ENCODE assay signal across 12 mouse cellular contexts in the genomic region with DNA sequence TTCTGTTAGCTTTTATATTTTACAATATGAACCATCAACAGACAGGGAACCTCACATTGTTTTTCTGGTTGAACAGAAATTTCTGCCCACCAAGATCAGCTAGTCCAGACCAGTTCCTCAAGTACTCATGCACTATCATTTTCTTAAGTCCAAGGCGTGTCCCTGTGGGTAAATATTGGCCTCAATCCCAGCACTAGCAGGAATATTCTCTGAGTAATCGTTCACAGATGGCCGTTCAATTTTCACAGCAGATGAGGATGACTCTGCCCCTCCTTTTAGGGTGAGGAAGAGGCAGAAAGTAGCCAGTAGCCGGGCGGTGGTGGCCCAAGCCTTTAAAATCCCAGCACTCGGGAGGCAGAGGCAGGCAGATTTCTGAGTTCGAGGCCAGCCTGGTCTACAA. TPM values are rescaled to one million over a fixed set of nuclear protein-coding genes. Genes with fewer than 3 reads are reported as not detected.
DNase-seq lines count a peak whose midpoint lies in the region; ATAC-seq lines count a peak whose summit lies in the region.
"Had no signal": no experiment of that assay in that cellular context is flagged by ENCODE, and none has a peak within 500 bp of the region (broad histone marks: within the 10 kb centered on the region; RNA-seq: fewer than 3 reads in every experiment).

No protein-coding gene starts in this region.

- DNase-seq in embryonic facial prominence, embryonic 10.5 days (ENCODE audit: low spot score): no peak
- peak; percentile 46 for DNase-seq in urinary bladder, postnatal 14 days (ENCODE audit: low spot score)
- DNase-seq in urinary bladder, postnatal 4 days (ENCODE audit: low spot score in 2 of 2): no peak
- DNase-seq in layer of hippocampus, adult 9-11 months: no peak
- no peak for DNase-seq in layer of hippocampus, postnatal 36 days
- DNase-seq: adrenal gland, adult 2 months; right cerebral cortex, postnatal 14 days had no signal

- H3K9ac ChIP-seq in embryonic facial prominence, embryonic 13.5 days: no peak overlapping the region
- no peak overlapping the region for H3K9ac ChIP-seq in intestine, embryonic 16.5 days (ENCODE audit: low read depth, low read length)
- H3K9ac ChIP-seq in stomach, embryonic 16.5 days (ENCODE audit: low read length): peak overlapping the region; percentile 21; the same call in 1 of the 2 replicates

- no peak overlapping the region for H3K4me3 ChIP-seq in embryonic facial prominence, embryonic 13.5 days
- H3K4me3 ChIP-seq in embryonic facial prominence, embryonic 10.5 days: no peak overlapping the region
- no peak overlapping the region for H3K4me3 ChIP-seq in intestine, embryonic 16.5 days (ENCODE audit: low read length)
- peak overlapping the region; percentile 16; the same call in 1 of the 2 replicates for H3K4me3 ChIP-seq in stomach, embryonic 16.5 days (replicated peaks; ENCODE audit: low read length)

- H3K4me1 ChIP-seq in embryonic facial prominence, embryonic 13.5 days: peaks cover 18% of the 10 kb centered on the region
- H3K4me1 ChIP-seq in embryonic facial prominence, embryonic 10.5 days: peaks cover 15% of the 10 kb centered on the region
- H3K4me1 ChIP-seq in intestine, embryonic 16.5 days (ENCODE audit: control insufficient read depth, insufficient read depth, low read length): peaks cover 10% of the 10 kb centered on the region
- H3K4me1 ChIP-seq in stomach, embryonic 16.5 days (ENCODE audit: control insufficient read depth, insufficient read depth, low read length): peaks cover 4% of the 10 kb centered on the region; the same call in 1 of the 2 replicates

- ATAC-seq in embryonic facial prominence, embryonic 13.5 days (ENCODE audit: insufficient number of reproducible peaks, insufficient read depth, low FRiP score, low TSS enrichment, low read depth): no peak
- no peak for ATAC-seq in intestine, embryonic 16.5 days
- ATAC-seq in stomach, embryonic 16.5 days (ENCODE audit: insufficient read depth, low FRiP score): no peak
- ATAC-seq: inflammation-experienced regulatory T-cells, adult 6 months had no signal

- peaks cover 13% of the 10 kb centered on the region for H3K36me3 ChIP-seq in embryonic facial prominence, embryonic 13.5 days
- peaks cover 21% of the 10 kb centered on the region for H3K36me3 ChIP-seq in embryonic facial prominence, embryonic 10.5 days (replicated peaks)
- H3K36me3 ChIP-seq in intestine, embryonic 16.5 days (ENCODE audit: control insufficient read depth, insufficient read depth, low read length): 0 out of 2 replicates have a peak, but pooled peaks cover 2% of the 10 kb centered on the region
- H3K36me3 ChIP-seq in stomach, embryonic 16.5 days (ENCODE audit: control insufficient read depth, insufficient read depth, low read length): no peaks in the 10 kb centered on the region

- no peak overlapping the region for H3K27ac ChIP-seq in embryonic facial prominence, embryonic 13.5 days
- H3K27ac ChIP-seq in embryonic facial prominence, embryonic 10.5 days (replicated peaks): no peak overlapping the region
- H3K27ac ChIP-seq in intestine, embryonic 16.5 days (ENCODE audit: low read length): no peak overlapping the region
- peak overlapping the region; percentile 49; the same call in 1 of the 2 replicates for H3K27ac ChIP-seq in stomach, embryonic 16.5 days (ENCODE audit: low read length)
- H3K27ac ChIP-seq: midbrain, embryonic 12.5 days had no signal

- no peaks in the 10 kb centered on the region for H3K27me3 ChIP-seq in embryonic facial prominence, embryonic 13.5 days
- no peaks in the 10 kb centered on the region for H3K27me3 ChIP-seq in embryonic facial prominence, embryonic 10.5 days (replicated peaks; ENCODE audit: low read depth, poor library complexity, severe bottlenecking)
- H3K27me3 ChIP-seq in intestine, embryonic 16.5 days (replicated peaks; ENCODE audit: control insufficient read depth, insufficient read depth, low read length): no peaks in the 10 kb centered on the region
- H3K27me3 ChIP-seq in stomach, embryonic 16.5 days (ENCODE audit: control insufficient read depth, insufficient read depth, low read length): no peaks in the 10 kb centered on the region
- H3K27me3 ChIP-seq: midbrain, embryonic 12.5 days had no signal

- no peaks in the 10 kb centered on the region for H3K9me3 ChIP-seq in embryonic facial prominence, embryonic 13.5 days
- H3K9me3 ChIP-seq in embryonic facial prominence, embryonic 10.5 days: no peaks in the 10 kb centered on the region
- H3K9me3 ChIP-seq in intestine, embryonic 16.5 days (ENCODE audit: control insufficient read depth, low read length): no peaks in the 10 kb centered on the region
- no peaks in the 10 kb centered on the region for H3K9me3 ChIP-seq in stomach, embryonic 16.5 days (replicated peaks; ENCODE audit: control insufficient read depth, low read length)
- H3K9me3 ChIP-seq: midbrain, embryonic 12.5 days had no signal

- WGBS in embryonic facial prominence, embryonic 13.5 days: 67% methylated on average over 7 of the region's 7 CpGs
- 85% methylated on average over 7 of the region's 7 CpGs for WGBS in embryonic facial prominence, embryonic 10.5 days
- 70% methylated on average over 7 of the region's 7 CpGs for WGBS in intestine, embryonic 16.5 days
- 64% methylated on average over 7 of the region's 7 CpGs for WGBS in stomach, embryonic 16.5 days

- 0 out of 2 replicates have a peak overlapping the region, but pooled peaks have one; percentile 70 for H3K4me2 ChIP-seq in embryonic facial prominence, embryonic 13.5 days
- H3K4me2 ChIP-seq in intestine, embryonic 16.5 days (ENCODE audit: low read depth, low read length): 0 out of 2 replicates have a peak overlapping the region, but pooled peaks have one; percentile 22
- peak overlapping the region; percentile 58 for H3K4me2 ChIP-seq in stomach, embryonic 16.5 days (ENCODE audit: low read depth, low read length)

RNA-seq across cellular contexts. Expression of gene Gm4952, which starts 24.7 kb away (rescaled TPM):
- polyA plus RNA-seq in embryonic facial prominence, embryonic 13.5 days (2015; fragmentation: Nextera tagmentation; extraction: Ambion mirVana): 0.19 and 0.25 TPM in 2 replicates
- not detected in 2 replicates for polyA plus RNA-seq in embryonic facial prominence, embryonic 10.5 days (2016; fragmentation: Nextera tagmentation; extraction: Ambion mirVana)
- 0.10 and 0.17 TPM in 2 replicates for polyA plus RNA-seq in intestine, embryonic 16.5 days (2015; fragmentation: Nextera tagmentation; extraction: Ambion mirVana)
- 0.70 and 1.0 TPM in 2 replicates for polyA plus RNA-seq in stomach, embryonic 16.5 days (2015; fragmentation: Nextera tagmentation; extraction: Ambion mirVana)
- not detected for total RNA-seq in layer of hippocampus, postnatal 36 days (2021)
- polyA plus RNA-seq: adrenal gland, adult 2 months; inflammation-experienced regulatory T-cells, adult 6 months; midbrain, embryonic 12.5 days had no signal

RNA-seq across cellular contexts. Expression of gene Fam111a, which starts 29.6 kb away (rescaled TPM):
- polyA plus RNA-seq in embryonic facial prominence, embryonic 13.5 days (2015; fragmentation: Nextera tagmentation; extraction: Ambion mirVana): 20.3 and 23.4 TPM in 2 replicates
- polyA plus RNA-seq in embryonic facial prominence, embryonic 10.5 days (2016; fragmentation: Nextera tagmentation; extraction: Ambion mirVana): 19.3 and 21.4 TPM in 2 replicates
- 16.2 and 16.3 TPM in 2 replicates for polyA plus RNA-seq in intestine, embryonic 16.5 days (2015; fragmentation: Nextera tagmentation; extraction: Ambion mirVana)
- polyA plus RNA-seq in stomach, embryonic 16.5 days (2015; fragmentation: Nextera tagmentation; extraction: Ambion mirVana): 21.1 and 23.5 TPM in 2 replicates
- 1 to 10 TPM; 1.3 to 1.6 TPM for total RNA-seq in layer of hippocampus, postnatal 36 days (2021)

RNA-seq across cellular contexts. Expression of gene Glyat, which starts 58.0 kb away (rescaled TPM):
- polyA plus RNA-seq in embryonic facial prominence, embryonic 13.5 days (2015; fragmentation: Nextera tagmentation; extraction: Ambion mirVana): not detected in 2 replicates
- not detected in 2 replicates for polyA plus RNA-seq in embryonic facial prominence, embryonic 10.5 days (2016; fragmentation: Nextera tagmentation; extraction: Ambion mirVana)
- 0.62 and 0.64 TPM in 2 replicates for polyA plus RNA-seq in intestine, embryonic 16.5 days (2015; fragmentation: Nextera tagmentation; extraction: Ambion mirVana)
- polyA plus RNA-seq in stomach, embryonic 16.5 days (2015; fragmentation: Nextera tagmentation; extraction: Ambion mirVana): 0.05 TPM in 1 of 2 replicates, not detected in the other
- total RNA-seq in layer of hippocampus, postnatal 36 days (2021): under 1 TPM; 0.17 to 0.28 TPM
- polyA plus RNA-seq: adrenal gland, adult 2 months; inflammation-experienced regulatory T-cells, adult 6 months; midbrain, embryonic 12.5 days had no signal
